Mouse (Mus musculus): ENCODE data around the gene Rab8b. TPM values are rescaled to one million over a fixed set of nuclear protein-coding genes. Genes with fewer than 3 reads are reported as not detected.

Rab8b gene
- polyA plus RNA-seq, 1 experiment from 2014 or later: 39.4 TPM

Other genes with a start within 250 kb of the Rab8b start
- gene Car12, start 206.0 kb downstream of the Rab8b start, polyA plus RNA-seq (2016; fragmentation: Nextera tagmentation; extraction: Ambion mirVana): 0.29 and 0.45 TPM in 2 replicates
- gene Aph1b, start 124.2 kb downstream of the Rab8b start, polyA plus RNA-seq (2016; fragmentation: Nextera tagmentation; extraction: Ambion mirVana): 1.4 and 2.4 TPM in 2 replicates
- gene Gm10647, start 122.6 kb downstream of the Rab8b start, polyA plus RNA-seq (2016; fragmentation: Nextera tagmentation; extraction: Ambion mirVana): 0.07 and 0.15 TPM in 2 replicates
- gene Aph1c, start 85.0 kb downstream of the Rab8b start, polyA plus RNA-seq (2016; fragmentation: Nextera tagmentation; extraction: Ambion mirVana): 0.87 and 1.3 TPM in 2 replicates
- 702 and 744 TPM in 2 replicates for gene Rps27l, start 26.4 kb upstream of the Rab8b start, polyA plus RNA-seq (2016; fragmentation: Nextera tagmentation; extraction: Ambion mirVana)
- gene Lactb, start 55.8 kb upstream of the Rab8b start, polyA plus RNA-seq (2016; fragmentation: Nextera tagmentation; extraction: Ambion mirVana): 8.9 and 9.4 TPM in 2 replicates
- gene Tpm1, start 129.7 kb upstream of the Rab8b start, polyA plus RNA-seq (2016; fragmentation: Nextera tagmentation; extraction: Ambion mirVana): 214 and 225 TPM in 2 replicates